Mouse (Mus musculus) heart, adult 2 months (tissue): ENCODE results near the gene Slc25a11. TPM values are rescaled to one million over a fixed set of nuclear protein-coding genes. Genes with fewer than 3 reads are reported as not detected.

ENCODE experiments used
- DNase-seq, 2 experiments: peaks; one replicate each; pipeline ENCODE4 v3.0.0; 2021
- H3K27ac ChIP-seq: fragments of 200-600 bp; 2 replicates; pipeline ENCODE4 v1.8.1; 2022
- H3K27me3 ChIP-seq: fragments of 200-500 bp; 2 replicates; pipeline ENCODE4 v1.6.1; 2012; ENCODE audit warnings: mild to moderate bottlenecking, low read length, inconsistent platforms, mixed read lengths; ENCODE audit not compliant: control insufficient read depth, insufficient read depth
- H3K36me3 ChIP-seq: fragments of 200-500 bp; 2 replicates; pipeline ENCODE4 v1.6.1; 2012; ENCODE audit warnings: low read length, inconsistent platforms; ENCODE audit not compliant: control insufficient read depth, insufficient read depth
- H3K4me1 ChIP-seq: fragments of 200-500 bp; 2 replicates; pipeline ENCODE4 v1.6.1; 2011; ENCODE audit warnings: low read length; ENCODE audit not compliant: control insufficient read depth, insufficient read depth
- H3K4me3 ChIP-seq: fragments of 200-600 bp; 2 replicates; pipeline ENCODE4 v1.8.1; 2022
- H3K79me2 ChIP-seq: fragments of 200-500 bp; replicated peaks from 2 replicates; pipeline ENCODE4 v1.6.1; 2012; ENCODE audit warnings: mild to moderate bottlenecking, inconsistent platforms, low read length, moderate library complexity, mixed read lengths; ENCODE audit not compliant: control insufficient read depth, insufficient read depth
- H3K9ac ChIP-seq: fragments of 200-500 bp; 2 replicates; pipeline ENCODE4 v1.6.1; 2012; ENCODE audit warnings: low read depth, mild to moderate bottlenecking, control low read depth, inconsistent platforms, low read length, mixed read lengths
- CTCF ChIP-seq: fragments of 200-600 bp; IDR thresholded peaks from 2 replicates; pipeline ENCODE4 v1.8.1; 2022; ENCODE audit warnings: antibody characterized with exemption, mild to moderate bottlenecking, moderate library complexity
- EP300 ChIP-seq: fragments of 200-500 bp; IDR thresholded peaks from 2 replicates; pipeline ENCODE4 v1.6.1; 2011; ENCODE audit warnings: low read depth, low read length, control low read depth; ENCODE audit not compliant: insufficient read depth
- POLR2A ChIP-seq: fragments of 200-500 bp; IDR thresholded peaks from 2 replicates; pipeline ENCODE4 v1.6.1; 2011; ENCODE audit warnings: mild to moderate bottlenecking, low read depth, low read length, control low read depth; ENCODE audit not compliant: insufficient read depth
- WGBS: fragments of 180-500 bp; shearing (Covaris S2); methylation state at CpG from one replicate; pipeline ENCODE4 v1.1.7; 2018; 5-methylcytosine and 5-hydroxymethylcytosine counted together
- intact Hi-C: fragments of 180-260 bp; cut with DNase I; formaldehyde crosslinking; loops from one replicate; pipeline ENCODE4 v1.15.1; 2025
- polyA plus RNA-seq: library from polyadenylated mRNA; depleted of rRNA; stranded (reverse); fragments of >200 nt; gene quantifications from 2 replicates; pipeline ENCODE4 v1.2.3, GENCODE M21; 2012
- total RNA-seq, 2 experiments: library from RNA; stranded (reverse); gene quantifications; 2 replicates each; pipeline ENCODE4 v1.2.3; 2021

Gene Slc25a11
- total and polyA plus RNA-seq, 3 experiments, result 532 to 632 (median 626) TPM

DNA sequence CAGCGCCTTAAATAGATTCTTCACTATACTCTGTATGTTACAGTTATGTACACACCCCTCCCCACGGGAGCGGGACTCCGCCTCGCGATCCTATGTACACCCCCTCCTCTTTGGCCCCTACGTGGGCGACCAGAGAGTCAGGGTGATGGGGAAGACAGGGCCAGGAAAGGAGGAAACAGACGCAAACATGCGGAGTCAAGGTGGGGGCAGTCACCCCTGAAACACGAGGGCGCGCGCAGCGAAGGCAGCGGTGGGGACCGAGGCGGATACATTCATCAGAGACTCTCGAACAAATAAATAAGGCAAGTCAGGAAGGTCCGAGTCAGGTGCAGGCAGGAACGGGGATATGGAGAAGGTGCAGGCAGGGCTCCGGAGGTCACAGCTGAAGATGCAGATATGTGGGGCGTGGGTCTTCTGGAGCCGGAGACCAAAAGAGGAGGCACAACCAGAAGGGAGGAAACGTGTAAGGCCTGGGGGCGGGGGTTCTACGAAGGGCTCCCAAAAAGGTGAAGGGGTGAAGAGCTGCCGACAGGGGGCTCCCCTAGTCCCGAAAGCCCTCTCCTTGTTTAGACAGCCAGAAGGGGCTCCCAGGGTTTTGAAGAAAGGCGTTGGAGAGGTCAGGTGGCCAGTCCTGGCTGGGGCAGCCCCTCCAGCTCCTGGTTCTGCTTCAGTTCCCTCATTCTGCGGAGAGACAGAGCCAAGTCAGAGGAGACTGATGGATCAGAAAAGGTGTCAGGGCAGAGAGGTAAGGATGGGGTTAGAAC is 22.5 kb upstream of the Slc25a11 start:
- Histone ChIP-seq H3K36me3 (no peaks in the 10 kb centered on the region; the same call in 1 of the 2 replicates), H3K9ac (peak overlapping the region; percentile 88), H3K4me1 (peaks cover 2% of the 10 kb centered on the region), H3K27ac (peak overlapping the region; percentile 98), H3K4me3 (peak overlapping the region; percentile 89), H3K79me2 (no peaks in the 10 kb centered on the region), H3K27me3 (no peaks in the 10 kb centered on the region)
- WGBS, result under 1% methylated on average over 31 of the region's 31 CpGs
- intact Hi-C loops, result loop anchor here (1.0 to 2.0 kb wide), 4 partner anchors 15 to 31 kb away; partner anchors contain the start of genes Inca1, Kif1c, Pfn1 and Rnf167
- DNase-seq, result peak; percentile 80 to 83
- TF ChIP-seq CTCF (peak; percentile 81), POLR2A (no peak)

DNA sequence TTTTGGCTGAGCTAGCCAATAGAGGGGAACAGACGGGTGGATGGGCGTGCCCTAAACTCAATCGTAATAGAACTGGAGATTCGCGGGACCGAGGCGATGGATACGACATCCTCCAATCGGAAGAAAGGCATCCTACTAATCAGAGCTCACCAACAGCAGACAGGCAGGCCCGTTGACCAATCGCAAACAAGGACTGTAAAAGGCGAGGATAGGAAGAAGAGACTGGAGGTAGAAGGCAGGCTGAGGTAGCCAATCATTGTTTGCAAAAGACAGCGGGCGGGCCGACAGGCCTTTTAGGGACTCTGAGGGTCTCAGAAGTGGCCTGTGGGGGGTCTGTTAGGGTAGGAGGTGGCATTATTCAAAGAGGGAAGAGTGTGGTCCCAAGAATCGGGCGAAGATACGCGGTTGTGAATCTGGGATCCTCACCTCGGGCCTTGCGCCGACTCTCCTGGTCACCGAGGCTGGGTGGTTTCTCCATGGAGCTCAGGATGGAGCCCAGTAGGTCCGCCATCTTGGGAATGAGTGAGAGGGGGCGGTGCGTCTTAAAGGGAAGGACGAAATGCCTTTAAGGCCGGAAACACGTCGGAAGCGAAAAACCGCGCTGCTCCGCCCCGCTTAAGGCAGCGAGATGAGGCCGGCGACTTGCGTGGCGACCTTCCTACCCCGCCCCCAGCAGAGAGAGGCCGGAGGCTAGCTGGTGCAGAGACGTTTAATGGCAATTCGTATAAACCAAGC is 21.7 kb upstream of the Slc25a11 start, which contains the start of gene Spag7:
Gene Spag7 (minus strand): TSS at position 646 of the 735 bp plus-strand sequence.
- peak within 1 kb of the TSS; percentile 98 for H3K27ac ChIP-seq
- DNase-seq, result peak; percentile 95 to 99
- H3K79me2 ChIP-seq, result no peaks in the 10 kb centered on the region
- under 1% methylated on average over 44 of the region's 44 CpGs for WGBS
- no peaks in the 10 kb centered on the region for H3K27me3 ChIP-seq
- peaks cover 3% of the 10 kb centered on the region for H3K36me3 ChIP-seq
- peak within 1 kb of the TSS; percentile 89 for H3K4me3 ChIP-seq
- peak within 1 kb of the TSS; percentile 88 for H3K9ac ChIP-seq
- TF ChIP-seq POLR2A (peak; percentile 92), CTCF (0 out of 2 replicates have a peak, but pooled peaks have one; percentile 3), EP300 (peak; percentile 52; the same call in 1 of the 2 replicates)
- peaks cover 2% of the 10 kb centered on the region for H3K4me1 ChIP-seq
- intact Hi-C loops, result loop anchor here (1.0 to 2.0 kb wide), 3 partner anchors 14 to 31 kb away; partner anchors contain the start of genes Inca1, Kif1c, Pfn1 and Rnf167

DNA sequence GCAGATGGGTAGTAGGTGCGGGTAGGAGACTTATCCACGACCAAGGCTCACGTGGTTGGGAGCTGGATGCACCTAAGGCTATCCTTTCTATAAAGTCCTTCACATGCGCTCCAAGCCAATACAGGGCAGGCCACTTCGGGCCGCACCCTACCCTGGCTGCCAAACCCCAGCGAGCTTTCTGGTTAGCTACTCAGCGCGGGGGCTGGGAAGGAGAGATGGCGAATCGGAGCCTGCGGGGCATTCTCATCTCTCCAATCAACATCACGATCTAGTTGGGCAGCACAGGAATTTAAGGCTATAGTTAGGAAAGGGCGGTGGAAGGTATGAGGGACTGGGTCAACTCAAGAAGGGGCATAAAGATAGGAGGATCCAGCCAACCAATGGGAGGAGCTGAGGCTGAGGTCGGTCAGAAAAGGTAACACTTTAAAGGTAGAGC is 21.1 kb upstream of the Slc25a11 start:
- intact Hi-C loops, result loop anchor here (2.0 kb wide), 2 partner anchors 14 to 22 kb away; partner anchors contain the start of genes Pfn1, Rnf167 and Slc25a11
- WGBS, result under 1% methylated on average over 15 of the region's 15 CpGs
- Histone ChIP-seq H3K36me3 (peaks cover 3% of the 10 kb centered on the region), H3K4me3 (peak overlapping the region; percentile 89), H3K27me3 (no peaks in the 10 kb centered on the region), H3K9ac (peak overlapping the region; percentile 32), H3K4me1 (peaks cover 2% of the 10 kb centered on the region), H3K79me2 (no peaks in the 10 kb centered on the region), H3K27ac (peak overlapping the region; percentile 98)
- DNase-seq, result no peak
- TF ChIP-seq EP300 (no peak), CTCF (no peak), POLR2A (0 out of 2 replicates have a peak, but pooled peaks have one; percentile 11)

DNA sequence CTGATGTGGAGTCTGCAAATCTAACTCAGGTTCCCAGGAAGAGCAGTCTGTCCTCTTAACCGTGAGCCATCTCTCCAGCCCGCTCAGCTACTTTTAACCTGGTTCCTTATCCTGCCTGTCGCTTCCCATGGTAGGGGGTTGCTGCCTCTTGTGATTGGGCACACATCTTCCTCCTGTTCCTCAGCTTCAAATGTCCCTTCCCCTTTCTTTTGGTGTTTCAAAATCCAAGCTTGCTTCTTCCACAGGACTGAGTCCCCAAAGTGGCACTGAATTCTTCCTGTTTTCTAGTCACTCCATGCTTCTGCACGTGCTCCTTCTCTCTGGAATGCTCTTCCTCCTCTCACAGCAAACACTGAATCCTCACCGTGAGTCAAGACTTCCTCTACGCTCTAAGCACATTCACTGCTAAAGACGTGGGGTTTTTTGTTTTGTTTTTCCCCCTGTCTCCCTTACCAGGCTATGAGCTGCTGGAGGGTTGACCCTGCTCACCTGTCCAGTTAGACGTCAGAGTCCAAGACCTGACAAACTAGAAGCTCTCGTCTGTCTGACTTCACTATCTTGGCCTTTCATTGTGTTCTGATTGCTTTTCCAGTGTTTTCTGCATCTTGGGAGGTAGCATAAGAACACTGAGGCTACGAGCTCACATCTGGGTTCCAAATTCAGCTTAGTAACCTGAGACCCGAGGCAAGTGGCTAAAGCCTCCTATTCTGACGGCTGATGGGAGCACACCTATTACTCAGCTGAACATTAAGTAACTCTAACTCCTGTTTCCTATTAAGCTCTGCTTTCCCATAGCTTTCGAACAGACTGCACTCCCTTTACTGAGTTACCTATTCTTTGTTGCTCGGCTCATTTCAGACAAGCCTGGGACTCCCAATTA is 20.2 kb upstream of the Slc25a11 start:
- WGBS, result 56% methylated on average over 14 of the region's 14 CpGs
- TF ChIP-seq EP300 (no peak), CTCF (no peak), POLR2A (no peak)
- Histone ChIP-seq H3K9ac (no peak overlapping the region), H3K4me1 (peaks cover 2% of the 10 kb centered on the region), H3K27me3 (no peaks in the 10 kb centered on the region), H3K27ac (peak overlapping the region; percentile 98), H3K36me3 (peaks cover 7% of the 10 kb centered on the region), H3K4me3 (peak overlapping the region; percentile 89), H3K79me2 (no peaks in the 10 kb centered on the region)
- intact Hi-C loops, result loop anchor here (2.0 kb wide), 2 partner anchors 13 to 21 kb away; partner anchors contain the start of genes Pfn1, Rnf167 and Slc25a11
- no peak for DNase-seq

DNA sequence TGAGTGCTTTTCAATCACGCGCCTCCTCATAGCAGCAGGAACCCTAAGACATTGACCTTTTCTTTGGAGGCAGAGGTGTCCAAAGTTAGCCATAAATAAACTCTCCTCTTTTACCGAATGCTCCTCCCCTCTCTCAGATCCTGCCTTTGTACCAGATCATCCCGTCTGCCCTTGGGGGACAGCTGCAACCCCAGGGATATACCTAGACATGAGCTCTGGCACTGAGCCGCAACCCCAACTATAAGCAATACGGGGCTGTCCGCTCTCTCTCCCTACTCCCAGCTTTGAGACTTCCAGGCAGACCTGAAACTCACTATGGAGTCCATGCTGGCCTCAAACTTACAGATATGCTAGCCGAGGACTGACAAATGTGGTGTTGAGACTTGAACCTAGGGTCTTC is 19.4 kb upstream of the Slc25a11 start:
- Histone ChIP-seq H3K9ac (no peak overlapping the region), H3K4me3 (no peak overlapping the region), H3K27me3 (no peaks in the 10 kb centered on the region), H3K27ac (no peak overlapping the region), H3K79me2 (no peaks in the 10 kb centered on the region), H3K36me3 (peaks cover 13% of the 10 kb centered on the region), H3K4me1 (peaks cover 2% of the 10 kb centered on the region)
- no peak for DNase-seq
- 83% methylated on average over 8 of the region's 8 CpGs for WGBS
- intact Hi-C loops, result no loop called here
- TF ChIP-seq EP300 (no peak), CTCF (no peak), POLR2A (no peak)
